Mouse (Mus musculus) heart, embryonic 11.5 days (tissue): ENCODE measurements around the gene Saxo2. TPM values are rescaled to one million over a fixed set of nuclear protein-coding genes. Genes with fewer than 3 reads are reported as not detected.

Experiments used
- ATAC-seq: fragments of 200-750 bp; cut with Nextera tagmentation; replicated peaks from 2 replicates; pipeline ENCODE4 v1.8.0; 2017; ENCODE audit warnings: moderate library complexity; ENCODE audit not compliant: insufficient number of reproducible peaks, low FRiP score, low TSS enrichment
- H3K27ac ChIP-seq: fragments of 300-500 bp; sonication (generic); 2 replicates; pipeline ENCODE4 v1.5.1; 2014; ENCODE audit warnings: mild to moderate bottlenecking, low read depth, low read length
- H3K27me3 ChIP-seq: fragments of 300-500 bp; sonication (generic); 2 replicates; pipeline ENCODE4 v1.6.1; 2014; ENCODE audit warnings: mild to moderate bottlenecking, low read length, mixed read lengths; ENCODE audit not compliant: control insufficient read depth, insufficient read depth
- H3K36me3 ChIP-seq: fragments of 300-500 bp; sonication (generic); 2 replicates; pipeline ENCODE4 v1.6.1; 2014; ENCODE audit warnings: mild to moderate bottlenecking, low read length, moderate library complexity, mixed read lengths; ENCODE audit not compliant: control insufficient read depth, insufficient read depth
- H3K4me1 ChIP-seq: fragments of 300-500 bp; sonication (generic); 2 replicates; pipeline ENCODE4 v1.6.1; 2014; ENCODE audit warnings: low read length; ENCODE audit not compliant: control insufficient read depth, insufficient read depth
- H3K4me2 ChIP-seq: fragments of 300-500 bp; sonication (generic); 2 replicates; pipeline ENCODE4 v1.6.1; 2014; ENCODE audit warnings: mild to moderate bottlenecking, moderate library complexity
- H3K4me3 ChIP-seq: fragments of 300-500 bp; sonication (generic); 2 replicates; pipeline ENCODE4 v1.5.1; 2014; ENCODE audit warnings: low read depth, low read length
- H3K9ac ChIP-seq: fragments of 300-500 bp; sonication (generic); 2 replicates; pipeline ENCODE4 v1.6.1; 2014; ENCODE audit warnings: mild to moderate bottlenecking, low read depth, low read length, moderate library complexity
- H3K9me3 ChIP-seq: fragments of 300-500 bp; sonication (generic); replicated peaks from 2 replicates; pipeline ENCODE4 v1.6.1; 2016; ENCODE audit warnings: low read length; ENCODE audit not compliant: control insufficient read depth
- WGBS: fragments of 180-500 bp; shearing (Covaris S2); extraction: QIAGEN DNeasy Blood & Tissue Kit; methylation state at CpG from one replicate; pipeline ENCODE4 v1.1.7; 2014; ENCODE audit not compliant: insufficient replicate concordance; 5-methylcytosine and 5-hydroxymethylcytosine counted together
- polyA plus RNA-seq: library from polyadenylated mRNA; unstranded; fragments of >200 nt; fragmentation: Nextera tagmentation; extraction: Ambion mirVana; gene quantifications from 2 replicates; pipeline ENCODE4 v1.2.1, GENCODE M21; 2014

Gene Saxo2
- polyA plus RNA-seq, 1 experiment from 2014 or later, result 6.0 TPM

DNA sequence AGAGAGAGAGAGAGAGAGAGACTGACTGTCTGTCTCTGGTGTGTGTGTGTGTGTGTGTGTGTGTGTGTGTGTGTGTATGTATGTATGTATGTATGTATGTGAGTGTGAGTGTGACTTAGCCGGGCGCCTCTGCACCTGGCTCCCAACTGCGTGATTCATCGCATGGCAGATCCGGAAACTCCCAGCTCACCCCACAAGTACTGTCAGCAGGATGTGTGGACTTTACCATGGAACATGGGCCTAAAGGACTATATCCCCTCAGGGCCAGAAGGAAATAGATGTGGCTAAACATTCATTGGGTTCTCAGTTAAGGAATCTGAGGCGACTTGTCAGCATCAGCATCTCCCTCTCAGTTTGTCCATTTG lies 735 bp upstream of the Saxo2 start:
- H3K4me1 ChIP-seq, result no peaks in the 10 kb centered on the region
- H3K9me3 ChIP-seq, result no peaks in the 10 kb centered on the region
- no peak for ATAC-seq
- H3K27me3 ChIP-seq, result no peaks in the 10 kb centered on the region
- peak overlapping the region; percentile 80 for H3K9ac ChIP-seq
- H3K36me3 ChIP-seq, result peaks cover 2% of the 10 kb centered on the region; the same call in 1 of the 2 replicates
- H3K4me2 ChIP-seq, result peak overlapping the region; percentile 67
- H3K27ac ChIP-seq, result no peak overlapping the region
- 19% methylated on average over 6 of the region's 6 CpGs for WGBS
- peak overlapping the region; percentile 80 for H3K4me3 ChIP-seq

GRCm38 (mm10) chr7:82647909-82648308 lies 419 bp downstream of the Saxo2 start:
- Histone ChIP-seq H3K4me3 (peak overlapping the region; percentile 80), H3K9ac (peak overlapping the region; percentile 80), H3K27me3 (no peaks in the 10 kb centered on the region), H3K27ac (no peak overlapping the region), H3K4me1 (no peaks in the 10 kb centered on the region), H3K9me3 (no peaks in the 10 kb centered on the region), H3K4me2 (peak overlapping the region; percentile 67), H3K36me3 (peaks cover 2% of the 10 kb centered on the region; the same call in 1 of the 2 replicates)
- 36% methylated on average over 4 of the region's 4 CpGs for WGBS
- no peak for ATAC-seq

DNA sequence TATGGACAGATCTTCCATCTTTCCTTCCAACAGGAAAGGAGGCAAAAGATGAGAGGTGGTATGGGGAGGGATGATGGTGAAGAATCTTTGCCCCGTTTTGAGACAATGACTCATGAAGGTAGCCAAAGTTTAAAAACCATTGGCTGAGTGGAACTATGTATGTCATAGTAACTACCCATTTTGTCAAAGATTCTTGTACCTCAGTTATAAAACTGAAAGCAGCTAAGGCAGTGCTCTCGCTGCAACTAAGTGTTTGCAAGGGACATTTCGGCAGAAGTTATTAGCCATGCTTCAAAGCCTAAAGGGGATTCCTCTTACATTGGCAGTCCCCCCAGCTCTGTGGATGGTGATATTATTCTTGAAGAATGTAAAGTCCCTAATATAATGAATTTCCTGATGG lies 1.1 kb downstream of the Saxo2 start:
- no peak overlapping the region for H3K9ac ChIP-seq
- H3K36me3 ChIP-seq, result peaks cover under 1% of the 10 kb centered on the region; the same call in 1 of the 2 replicates
- H3K9me3 ChIP-seq, result no peaks in the 10 kb centered on the region
- no peak for ATAC-seq
- H3K4me2 ChIP-seq, result no peak overlapping the region
- H3K4me1 ChIP-seq, result no peaks in the 10 kb centered on the region
- no peak overlapping the region for H3K27ac ChIP-seq
- 84% methylated on average over 3 of the region's 3 CpGs for WGBS
- H3K4me3 ChIP-seq, result no peak overlapping the region
- H3K27me3 ChIP-seq, result no peaks in the 10 kb centered on the region

DNA sequence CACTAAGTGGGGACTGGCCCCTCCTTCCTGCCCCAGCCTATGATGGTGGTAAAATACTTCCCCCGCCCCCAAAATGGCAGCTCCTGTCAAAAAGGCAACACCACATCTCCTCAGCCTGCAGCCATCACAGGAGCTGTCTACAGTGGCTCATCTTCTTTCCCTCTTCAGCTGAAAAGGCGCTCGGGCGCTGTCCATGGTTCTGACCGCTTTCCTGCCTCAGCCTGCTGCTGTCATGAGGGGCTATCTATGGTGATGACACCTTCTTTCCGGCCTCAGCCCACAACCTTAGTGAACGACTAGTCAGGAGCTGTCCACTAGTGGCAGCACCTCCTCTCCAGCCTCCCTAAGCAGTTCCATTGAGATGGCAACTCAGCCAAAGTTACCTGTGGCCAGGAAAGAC lies 23.0 kb downstream of the Saxo2 start:
- no peak for ATAC-seq
- Histone ChIP-seq H3K9me3 (no peaks in the 10 kb centered on the region), H3K36me3 (no peaks in the 10 kb centered on the region), H3K4me2 (no peak overlapping the region), H3K4me1 (no peaks in the 10 kb centered on the region), H3K27me3 (no peaks in the 10 kb centered on the region), H3K27ac (no peak overlapping the region), H3K4me3 (no peak overlapping the region), H3K9ac (no peak overlapping the region)
- 12% methylated on average over 7 of the region's 7 CpGs for WGBS

DNA sequence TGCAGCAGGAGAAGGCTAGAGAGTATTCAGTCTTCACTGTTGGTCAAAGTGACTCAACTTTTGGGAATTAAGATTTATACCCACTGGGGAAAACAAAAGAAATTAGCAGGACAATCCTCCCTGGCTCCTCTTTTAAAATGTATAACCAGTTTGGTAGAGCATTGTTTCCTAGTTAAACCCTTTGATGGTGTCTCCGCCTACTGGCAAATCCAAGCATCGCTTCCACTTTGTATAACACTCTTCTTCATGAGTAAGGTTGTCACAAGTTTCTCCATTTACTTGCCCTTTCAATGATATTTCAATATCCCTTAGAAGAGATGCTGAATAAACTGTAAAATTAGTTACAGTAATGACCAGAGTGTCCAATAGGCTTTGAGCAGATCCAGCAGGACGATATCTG lies 38.7 kb downstream of the Saxo2 start:
- Histone ChIP-seq H3K4me1 (no peaks in the 10 kb centered on the region), H3K27me3 (no peaks in the 10 kb centered on the region), H3K9me3 (no peaks in the 10 kb centered on the region), H3K4me2 (no peak overlapping the region), H3K36me3 (no peaks in the 10 kb centered on the region), H3K9ac (no peak overlapping the region), H3K27ac (no peak overlapping the region), H3K4me3 (no peak overlapping the region)
- WGBS, result 53% methylated on average over 3 of the region's 3 CpGs
- ATAC-seq, result no peak

- Histone ChIP-seq H3K36me3 (no peaks in the 10 kb centered on the region), H3K9ac (no peak overlapping the region), H3K4me1 (no peaks in the 10 kb centered on the region), H3K9me3 (no peaks in the 10 kb centered on the region), H3K4me3 (no peak overlapping the region), H3K27ac (no peak overlapping the region), H3K27me3 (no peaks in the 10 kb centered on the region), H3K4me2 (no peak overlapping the region)
- WGBS, result 83% methylated on average over 6 of the region's 6 CpGs
- ATAC-seq, result no peak
Measured at GRCm38 (mm10) chr7:82605425-82605824, 42.9 kb downstream of the Saxo2 start.

DNA sequence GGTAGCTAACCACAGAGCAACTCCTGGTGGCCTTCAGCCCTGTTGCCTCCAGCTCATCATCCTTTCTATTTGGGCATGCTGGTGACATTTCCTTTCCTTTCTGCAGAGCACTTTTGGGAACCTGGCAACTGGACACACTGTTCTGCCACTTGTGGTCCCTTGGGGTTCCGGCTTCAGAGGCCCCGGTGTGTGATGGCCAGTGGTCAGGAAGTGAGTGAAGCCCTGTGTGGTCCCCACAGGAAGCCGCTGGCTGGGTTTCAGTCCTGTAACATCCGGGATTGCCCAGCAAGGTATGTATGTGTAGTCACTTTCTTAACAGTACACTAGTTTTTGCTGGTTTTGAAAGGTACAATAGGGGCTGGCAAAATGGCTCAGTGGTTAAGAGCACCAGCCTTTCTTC lies 46.3 kb downstream of the Saxo2 start:
- 63% methylated on average over 4 of the region's 4 CpGs for WGBS

GRCm38 (mm10) chr7:82590931-82591330 lies 57.4 kb downstream of the Saxo2 start:
- H3K9me3 ChIP-seq, result no peaks in the 10 kb centered on the region
- no peak overlapping the region for H3K27ac ChIP-seq
- WGBS, result 81% methylated on average over 6 of the region's 6 CpGs
- no peak for ATAC-seq
- H3K36me3 ChIP-seq, result no peaks in the 10 kb centered on the region
- H3K27me3 ChIP-seq, result no peaks in the 10 kb centered on the region
- no peaks in the 10 kb centered on the region for H3K4me1 ChIP-seq
- no peak overlapping the region for H3K4me3 ChIP-seq
- no peak overlapping the region for H3K9ac ChIP-seq
- H3K4me2 ChIP-seq, result no peak overlapping the region

More for the DNA sequence above, 46.3 kb downstream of the Saxo2 start:
- no peaks in the 10 kb centered on the region for H3K27me3 ChIP-seq
- H3K4me1 ChIP-seq, result no peaks in the 10 kb centered on the region
- H3K4me3 ChIP-seq, result no peak overlapping the region
- H3K9ac ChIP-seq, result no peak overlapping the region
- no peak overlapping the region for H3K4me2 ChIP-seq
- H3K9me3 ChIP-seq, result no peaks in the 10 kb centered on the region
- no peaks in the 10 kb centered on the region for H3K36me3 ChIP-seq
- no peak for ATAC-seq
- no peak overlapping the region for H3K27ac ChIP-seq
